Mouse (Mus musculus) megakaryocyte, embryonic 14.5 days (primary cell): ENCODE data around the gene Srrm3.

Experiments used
- FLI1 ChIP-seq: IDR thresholded peaks from 2 replicates; pipeline ENCODE4 v1.6.1; 2012; ENCODE audit warnings: low read length, inconsistent platforms, mixed read lengths
- GATA1 ChIP-seq: IDR thresholded peaks from 3 replicates; pipeline ENCODE4 v1.6.1; 2012; ENCODE audit warnings: mixed read lengths, low read length, inconsistent platforms, borderline replicate concordance

- TF ChIP-seq FLI1 = no peak
- no peak for TF ChIP-seq GATA1
Measured at GRCm38 (mm10) chr5:135868653-135869052, 62.0 kb downstream of the Srrm3 start.
